Mouse (Mus musculus): ENCODE measurements around the gene Pou2f1.

DNA sequence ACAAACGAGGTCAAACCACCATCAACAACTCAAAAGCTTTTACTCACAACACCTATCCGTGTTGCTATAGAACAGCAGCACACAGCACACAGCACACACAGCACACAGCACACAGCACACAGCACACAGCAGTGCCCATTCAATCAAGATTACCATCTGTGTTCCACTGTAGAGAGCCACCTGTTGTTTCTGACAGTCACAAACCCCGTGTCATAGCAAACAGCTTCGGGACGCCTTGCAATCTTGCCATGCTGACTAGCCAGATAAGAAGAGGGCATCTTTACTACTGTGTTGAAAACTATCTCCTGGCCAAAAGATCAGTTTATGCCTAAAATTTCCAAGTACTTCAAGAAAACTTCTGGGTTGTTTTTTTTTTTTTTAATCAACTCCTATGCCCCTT, 12.1 kb upstream of the Pou2f1 start:
- no peak for TF ChIP-seq CTCF (IDR thresholded peaks at IDR 0.05; ENCODE audit: extremely low read depth, insufficient read depth, insufficient read length, insufficient replicate concordance)
- no peak for TF ChIP-seq POLR2A (IDR thresholded peaks at IDR 0.05; ENCODE audit: low read depth, low read length)
